Mouse (Mus musculus) E14TG2a.4 (cell line): ENCODE results near the gene Phyhipl.

Experiments used
- H3K27me3 ChIP-seq: 2 replicates; pipeline ENCODE4 v1.6.1; 2014; ENCODE audit warnings: low read length, control low read depth; ENCODE audit not compliant: insufficient read depth
- H3K36me3 ChIP-seq: 2 replicates; pipeline ENCODE4 v1.6.1; 2014; ENCODE audit warnings: low read length, control low read depth; ENCODE audit not compliant: insufficient read depth
- H3K4me1 ChIP-seq: replicated peaks from 2 replicates; pipeline ENCODE4 v1.6.1; 2014; ENCODE audit warnings: low read depth, low read length, control low read depth
- H3K4me3 ChIP-seq: replicated peaks from 2 replicates; pipeline ENCODE4 v1.5.1; 2014; ENCODE audit warnings: mild to moderate bottlenecking, low read length
- H3K9me3 ChIP-seq: 2 replicates; pipeline ENCODE4 v1.6.1; 2014; ENCODE audit warnings: low read length, control low read depth
- CTCF ChIP-seq: conservative IDR thresholded peaks from 2 replicates; pipeline ENCODE4 v1.5.1; 2014; ENCODE audit warnings: low read length
- NANOG ChIP-seq: IDR thresholded peaks from 2 replicates; pipeline ENCODE4 v1.6.1; 2014; ENCODE audit warnings: borderline replicate concordance, low read length, mixed read lengths
- POU5F1 ChIP-seq: IDR thresholded peaks from 2 replicates; pipeline ENCODE4 v1.6.1; 2014; ENCODE audit warnings: low read length, borderline replicate concordance

Gene Phyhipl

DNA sequence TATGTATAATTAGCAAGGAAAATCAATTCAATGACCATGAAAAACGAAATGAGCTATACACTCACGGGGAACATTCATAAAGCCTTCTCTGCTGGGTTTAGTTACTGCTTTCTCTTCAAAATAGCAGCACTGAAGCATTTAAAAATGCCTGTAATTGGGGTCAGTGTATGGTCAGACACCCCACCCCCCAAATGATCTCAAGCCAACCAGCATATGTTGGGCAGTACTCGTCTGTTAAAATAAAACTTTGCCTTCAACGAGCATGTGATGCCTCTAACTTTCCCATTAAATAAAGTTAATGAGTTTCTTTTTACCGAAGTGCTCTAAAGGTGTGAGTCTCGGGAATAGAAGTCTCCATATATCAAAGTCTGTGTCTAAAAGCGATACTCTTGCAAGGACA is at the start of gene Phyhipl:
TSS of gene Phyhipl (minus strand) at position 138 of the 400 bp plus-strand sequence.
- Histone ChIP-seq H3K27me3 (no peaks in the 10 kb centered on the region), H3K9me3 (peaks cover 15% of the 10 kb centered on the region), H3K4me1 (peaks cover 7% of the 10 kb centered on the region; the same call in 1 of the 2 replicates), H3K36me3 (no peaks in the 10 kb centered on the region), H3K4me3 (no peak within 1 kb of the TSS)
- TF ChIP-seq NANOG (no peak), CTCF (no peak), POU5F1 (no peak)

DNA sequence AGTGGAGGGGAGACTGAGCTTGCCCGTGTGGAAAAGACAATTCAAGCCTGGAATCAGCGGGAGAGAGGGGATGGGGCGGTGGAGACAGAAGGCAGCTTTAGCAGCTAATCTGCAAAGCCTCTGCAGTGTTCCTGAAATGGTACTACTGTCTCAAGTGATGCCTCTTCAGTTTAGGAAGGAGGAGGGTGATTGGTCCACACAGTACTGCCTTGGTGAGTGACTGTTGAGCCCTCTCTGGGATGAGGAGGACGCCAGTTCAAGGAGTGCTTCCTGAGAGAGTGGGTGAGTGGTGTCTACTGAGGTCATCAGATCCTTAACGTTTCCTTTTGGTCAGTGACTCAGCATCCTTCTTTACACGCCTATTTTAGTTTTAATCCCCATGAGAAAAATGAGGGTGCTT is 47.4 kb upstream of the Phyhipl start:
- H3K36me3 ChIP-seq: no peaks in the 10 kb centered on the region
- no peak for TF ChIP-seq POU5F1
- no peak for TF ChIP-seq NANOG
- TF ChIP-seq CTCF: no peak

GRCm38 (mm10) chr10:70699581-70699980 is 43.8 kb upstream of the Phyhipl start:
- Histone ChIP-seq H3K4me3 (no peak overlapping the region), H3K9me3 (peaks cover 7% of the 10 kb centered on the region), H3K36me3 (no peaks in the 10 kb centered on the region), H3K4me1 (peaks cover 35% of the 10 kb centered on the region), H3K27me3 (no peaks in the 10 kb centered on the region)
- TF ChIP-seq NANOG: no peak
- no peak for TF ChIP-seq CTCF
- no peak for TF ChIP-seq POU5F1

More for the DNA sequence above, 47.4 kb upstream of the Phyhipl start:
- peaks cover 33% of the 10 kb centered on the region for H3K4me1 ChIP-seq
- H3K9me3 ChIP-seq: peaks cover 5% of the 10 kb centered on the region
- H3K4me3 ChIP-seq: no peak overlapping the region
- no peaks in the 10 kb centered on the region for H3K27me3 ChIP-seq

- no peaks in the 10 kb centered on the region for H3K36me3 ChIP-seq
- TF ChIP-seq POU5F1: no peak
- no peak for TF ChIP-seq NANOG
- TF ChIP-seq CTCF: no peak
- H3K4me1 ChIP-seq: peaks cover 32% of the 10 kb centered on the region
- no peak overlapping the region for H3K4me3 ChIP-seq
- H3K27me3 ChIP-seq: no peaks in the 10 kb centered on the region
- H3K9me3 ChIP-seq: peaks cover 10% of the 10 kb centered on the region
Observed at GRCm38 (mm10) chr10:70698014-70698413, 42.2 kb upstream of the Phyhipl start.

- H3K4me3 ChIP-seq: no peak overlapping the region
- H3K9me3 ChIP-seq: peaks cover 10% of the 10 kb centered on the region
- peaks cover 31% of the 10 kb centered on the region for H3K4me1 ChIP-seq
- H3K36me3 ChIP-seq: no peaks in the 10 kb centered on the region
- no peaks in the 10 kb centered on the region for H3K27me3 ChIP-seq
- no peak for TF ChIP-seq CTCF
- no peak for TF ChIP-seq POU5F1
- TF ChIP-seq NANOG: no peak
Observed at GRCm38 (mm10) chr10:70696748-70697585, 41.2 kb upstream of the Phyhipl start.

DNA sequence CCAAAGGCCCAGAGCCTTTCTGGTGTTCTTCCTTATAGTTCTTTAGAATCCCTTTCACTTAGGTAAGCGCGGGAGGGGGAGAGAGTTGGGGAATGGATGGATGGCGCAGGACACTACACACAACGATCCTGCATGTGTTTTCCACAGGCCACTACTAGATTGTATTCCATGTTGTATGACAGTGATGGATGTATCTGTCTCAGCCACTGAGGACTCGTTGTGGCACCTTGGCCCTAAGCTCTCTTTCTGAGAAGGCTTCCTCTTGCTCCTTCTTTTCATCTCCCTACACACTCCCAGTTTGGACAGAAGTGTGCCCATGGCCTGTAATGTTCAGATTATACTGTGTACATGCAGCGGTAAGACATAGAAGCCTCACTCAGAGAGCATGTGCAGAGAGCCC is 33.6 kb upstream of the Phyhipl start:
- no peak for TF ChIP-seq POU5F1
- TF ChIP-seq CTCF: no peak
- no peak for TF ChIP-seq NANOG
- Histone ChIP-seq H3K9me3 (peaks cover 8% of the 10 kb centered on the region), H3K4me1 (peaks cover 12% of the 10 kb centered on the region), H3K36me3 (no peaks in the 10 kb centered on the region), H3K4me3 (no peak overlapping the region), H3K27me3 (no peaks in the 10 kb centered on the region)

DNA sequence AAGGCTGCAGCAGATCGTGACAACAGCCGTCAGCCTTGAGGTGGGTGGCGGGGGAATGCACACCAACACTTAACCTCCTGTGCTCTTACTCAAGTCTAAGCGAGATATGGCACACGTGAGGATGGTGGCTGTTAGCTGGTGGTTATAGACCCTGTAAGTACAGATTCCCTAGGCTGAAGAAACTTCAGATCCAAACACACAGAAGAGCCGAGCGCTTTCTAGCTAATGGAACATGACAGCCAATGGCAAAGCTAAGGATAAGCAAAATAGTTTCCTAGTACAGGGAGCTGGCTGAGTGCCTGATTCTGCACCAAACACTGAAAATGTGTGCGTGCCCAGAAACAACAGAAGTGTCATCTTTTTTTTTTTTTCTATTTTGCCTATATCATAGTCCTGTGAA is 33.1 kb upstream of the Phyhipl start:
- H3K36me3 ChIP-seq: no peaks in the 10 kb centered on the region
- no peak for TF ChIP-seq NANOG
- no peak for TF ChIP-seq POU5F1
- no peak for TF ChIP-seq CTCF
- H3K4me1 ChIP-seq: peaks cover 12% of the 10 kb centered on the region
- peaks cover 7% of the 10 kb centered on the region; the same call in 1 of the 2 replicates for H3K9me3 ChIP-seq
- no peak overlapping the region for H3K4me3 ChIP-seq
- no peaks in the 10 kb centered on the region for H3K27me3 ChIP-seq

DNA sequence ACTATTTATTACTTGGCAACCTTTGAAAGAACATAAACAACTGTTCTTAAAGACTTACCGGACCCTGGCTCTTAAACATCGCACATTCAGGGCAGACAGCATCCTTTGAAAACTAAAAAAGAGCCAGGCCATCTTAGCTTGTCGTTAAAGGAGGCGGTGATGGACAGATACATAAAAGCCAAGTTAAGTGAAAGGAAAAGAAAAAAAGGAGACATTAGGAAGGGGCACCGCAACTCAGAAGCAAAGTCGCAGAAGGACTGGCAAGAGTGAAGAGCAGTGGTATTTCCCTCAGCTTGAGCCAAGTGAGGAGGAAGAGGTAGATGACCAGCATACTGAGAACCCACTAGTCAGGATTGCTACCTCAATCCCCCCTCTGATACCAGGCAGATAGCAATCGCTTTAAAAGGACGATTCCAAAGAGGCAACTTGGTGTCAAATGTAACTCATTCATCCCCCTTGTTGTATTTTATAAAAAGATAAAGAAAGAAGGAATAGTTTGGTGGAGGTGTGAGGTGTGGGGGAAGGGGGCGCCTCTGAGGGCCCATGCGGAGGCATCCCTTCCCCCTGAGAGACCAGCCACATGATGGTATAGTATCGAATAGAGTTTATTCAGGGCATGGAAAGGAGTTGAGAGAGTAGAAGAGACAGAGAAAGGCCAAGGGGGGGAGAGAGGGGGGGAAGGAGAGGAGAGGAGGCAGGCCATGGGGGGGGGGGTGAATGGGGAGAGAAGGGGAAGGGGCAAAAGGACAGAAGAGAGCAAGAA is 31.4 kb upstream of the Phyhipl start:
- peaks cover 7% of the 10 kb centered on the region; the same call in 1 of the 2 replicates for H3K9me3 ChIP-seq
- no peaks in the 10 kb centered on the region for H3K36me3 ChIP-seq
- peaks cover 12% of the 10 kb centered on the region for H3K4me1 ChIP-seq
- no peak overlapping the region for H3K4me3 ChIP-seq
- no peaks in the 10 kb centered on the region for H3K27me3 ChIP-seq
- TF ChIP-seq NANOG (no peak), CTCF (no peak), POU5F1 (no peak)
